Mouse (Mus musculus) large intestine, adult 2 months (tissue): Measurements from ENCODE around the gene Olfr1197. TPM values are rescaled to one million over a fixed set of nuclear protein-coding genes. Genes with fewer than 3 reads are reported as not detected.

Experiments
- DNase-seq: peaks from one replicate; pipeline ENCODE4 v3.0.0-alpha.2; 2012; ENCODE audit warnings: low read depth, low spot score
- WGBS: fragments of 180-500 bp; shearing (Covaris S2); methylation state at CpG from one replicate; pipeline ENCODE4 v1.1.7; 2018; 5-methylcytosine and 5-hydroxymethylcytosine counted together
- polyA plus RNA-seq: library from polyadenylated mRNA; depleted of rRNA; stranded (reverse); fragments of >200 nt; gene quantifications from 2 replicates; pipeline ENCODE4 v1.2.3, GENCODE M21; 2012; rRNA removed

Gene Olfr1197
- polyA plus RNA-seq, result not detected in 2 replicates

GRCm38 (mm10) chr2:88732266-88732665, at the start of gene Olfr1197:
TSS of gene Olfr1197 (minus strand) at chr2:88732366.
- no peak for DNase-seq
- whole genome bisulfite sequencing, result 72% methylated on average over 1 of the region's 1 CpGs

- no peak for DNase-seq
- WGBS, result 68% methylated on average over 2 of the region's 2 CpGs
These were observed 38.2 kb upstream of the Olfr1197 start, which contains the start of gene Olfr1200 for GRCm38 (mm10) chr2:88770388-88770787. TSS of gene Olfr1200 (minus strand) at chr2:88770488.

- 88% methylated on average over 2 of the region's 2 CpGs for WGBS
- no peak for DNase-seq
These were observed 28.2 kb upstream of the Olfr1197 start, which contains the start of gene Olfr1199 for GRCm38 (mm10) chr2:88760369-88760768. TSS of gene Olfr1199 (minus strand) at chr2:88760469.

GRCm38 (mm10) chr2:88751270-88751669, 19.1 kb upstream of the Olfr1197 start, which contains the start of gene Olfr1198:
TSS of gene Olfr1198 (minus strand) at chr2:88751370.
- 93% methylated on average over 2 of the region's 2 CpGs for WGBS
- DNase-seq, result no peak

GRCm38 (mm10) chr2:88743379-88743778, 11.2 kb upstream of the Olfr1197 start:
- no peak for DNase-seq
- 64% methylated on average over 3 of the region's 3 CpGs for WGBS

- WGBS, result 77% methylated on average over 2 of the region's 2 CpGs
- DNase-seq, result no peak
These were observed 27.7 kb downstream of the Olfr1197 start, which contains the start of gene Olfr1196 for GRCm38 (mm10) chr2:88704497-88704896. TSS of gene Olfr1196 (minus strand) at chr2:88704597.

- DNase-seq, result no peak
These were observed 43.1 kb downstream of the Olfr1197 start, which contains the start of gene Olfr1195 for GRCm38 (mm10) chr2:88689087-88689486. TSS of gene Olfr1195 (minus strand) at chr2:88689187.

Other genes with a start within 250 kb of the Olfr1197 start
- not detected in 2 replicates for gene Olfr1184, start 248.8 kb downstream of the Olfr1197 start, polyA plus RNA-seq
- not detected in 2 replicates for gene Olfr1185-ps1, start 239.0 kb downstream of the Olfr1197 start, polyA plus RNA-seq
- gene Olfr1186, start 213.8 kb downstream of the Olfr1197 start, polyA plus RNA-seq, result not detected in 2 replicates
- gene Olfr1188, start 175.4 kb downstream of the Olfr1197 start, polyA plus RNA-seq, result not detected in 2 replicates
- gene Olfr1189, start 145.9 kb downstream of the Olfr1197 start, polyA plus RNA-seq, result not detected in 2 replicates
- gene Olfr1191-ps1, start 91.8 kb downstream of the Olfr1197 start, polyA plus RNA-seq, result not detected in 2 replicates
- gene Olfr1192-ps1, start 83.9 kb downstream of the Olfr1197 start, polyA plus RNA-seq, result not detected in 2 replicates
- gene Olfr1193, start 56.7 kb downstream of the Olfr1197 start, polyA plus RNA-seq, result not detected in 2 replicates
- gene Olfr1195, start 43.2 kb downstream of the Olfr1197 start, polyA plus RNA-seq, result not detected in 2 replicates
- gene Olfr1196, start 27.8 kb downstream of the Olfr1197 start, polyA plus RNA-seq, result not detected in 2 replicates
- gene Olfr1198, start 19.0 kb upstream of the Olfr1197 start, polyA plus RNA-seq, result not detected in 2 replicates
- gene Olfr1199, start 28.1 kb upstream of the Olfr1197 start, polyA plus RNA-seq, result not detected in 2 replicates
- not detected in 2 replicates for gene Olfr1200, start 38.1 kb upstream of the Olfr1197 start, polyA plus RNA-seq
- not detected in 2 replicates for gene Olfr1201, start 60.7 kb upstream of the Olfr1197 start, polyA plus RNA-seq
- gene Olfr1202, start 82.1 kb upstream of the Olfr1197 start, polyA plus RNA-seq, result not detected in 2 replicates
- not detected in 2 replicates for gene Olfr1205, start 97.4 kb upstream of the Olfr1197 start, polyA plus RNA-seq
- not detected in 2 replicates for gene Olfr1204, start 116.9 kb upstream of the Olfr1197 start, polyA plus RNA-seq
- gene Olfr1206, start 130.9 kb upstream of the Olfr1197 start, polyA plus RNA-seq, result not detected in 2 replicates
- gene Olfr1208, start 169.9 kb upstream of the Olfr1197 start, polyA plus RNA-seq, result not detected in 2 replicates
- gene Olfr1209, start 182.8 kb upstream of the Olfr1197 start, polyA plus RNA-seq, result not detected in 2 replicates
- gene Olfr1211, start 205.7 kb upstream of the Olfr1197 start, polyA plus RNA-seq, result not detected in 2 replicates
- not detected in 2 replicates for gene Olfr1212, start 221.6 kb upstream of the Olfr1197 start, polyA plus RNA-seq
- gene Gm13762, start 247.9 kb upstream of the Olfr1197 start, polyA plus RNA-seq, result not detected in 2 replicates